Mouse (Mus musculus): ENCODE results near the gene Gdpgp1.

GRCm38 (mm10) chr7:80241661-80242060 lies 9.0 kb downstream of the Gdpgp1 start:
- TF ChIP-seq POLR2AphosphoS2 (IDR thresholded peaks at IDR 0.05; ENCODE audit: insufficient read length, low read depth) = no peak
- TF ChIP-seq POLR2A (IDR thresholded peaks at IDR 0.05; ENCODE audit: insufficient read length, low read depth) = no peak
- no peak for TF ChIP-seq TCF3 (IDR thresholded peaks at IDR 0.05; ENCODE audit: insufficient read length, low read depth)
